Mouse (Mus musculus) heart, embryonic 16.5 days (tissue): ENCODE results near the gene Allc. TPM values are rescaled to one million over a fixed set of nuclear protein-coding genes. Genes with fewer than 3 reads are reported as not detected.

ENCODE experiments used
- ATAC-seq: fragments of 200-750 bp; cut with Nextera tagmentation; replicated peaks from 2 replicates; pipeline ENCODE4 v1.8.0; 2017; ENCODE audit warnings: moderate number of reproducible peaks; ENCODE audit not compliant: insufficient read depth, low FRiP score; ENCODE audit errors: extremely low read depth
- H3K27ac ChIP-seq: fragments of 300-500 bp; sonication (generic); 2 replicates; pipeline ENCODE4 v1.5.1; 2014; ENCODE audit warnings: mild to moderate bottlenecking, low read length, control low read depth, moderate library complexity
- H3K27me3 ChIP-seq: fragments of 300-500 bp; sonication (generic); 2 replicates; pipeline ENCODE4 v1.6.1; 2014; ENCODE audit warnings: low read length, mixed read lengths; ENCODE audit not compliant: control insufficient read depth, insufficient read depth
- H3K36me3 ChIP-seq: fragments of 300-500 bp; sonication (generic); 2 replicates; pipeline ENCODE4 v1.6.1; 2014; ENCODE audit not compliant: control insufficient read depth, insufficient read depth
- H3K4me1 ChIP-seq: fragments of 300-500 bp; sonication (generic); 2 replicates; pipeline ENCODE4 v1.6.1; 2014; ENCODE audit warnings: low read length, mixed read lengths; ENCODE audit not compliant: control insufficient read depth, insufficient read depth
- H3K4me2 ChIP-seq: fragments of 300-500 bp; sonication (generic); 2 replicates; pipeline ENCODE4 v1.6.1; 2014; ENCODE audit warnings: low read depth, mild to moderate bottlenecking, control low read depth, low read length
- H3K4me3 ChIP-seq: fragments of 300-500 bp; sonication (generic); 2 replicates; pipeline ENCODE4 v1.5.1; 2014; ENCODE audit warnings: mild to moderate bottlenecking, control low read depth, low read length
- H3K9ac ChIP-seq: fragments of 300-500 bp; sonication (generic); 2 replicates; pipeline ENCODE4 v1.6.1; 2014; ENCODE audit warnings: low read length, control low read depth
- H3K9me3 ChIP-seq: fragments of 300-500 bp; sonication (generic); replicated peaks from 2 replicates; pipeline ENCODE4 v1.6.1; 2016; ENCODE audit warnings: low read length; ENCODE audit not compliant: control insufficient read depth
- WGBS: fragments of 180-500 bp; shearing (Covaris S2); extraction: QIAGEN DNeasy Blood & Tissue Kit; methylation state at CpG from one replicate; pipeline ENCODE4 v1.1.7; 2014; 5-methylcytosine and 5-hydroxymethylcytosine counted together
- polyA plus RNA-seq: library from polyadenylated mRNA; unstranded; fragments of >200 nt; fragmentation: Nextera tagmentation; extraction: Ambion mirVana; gene quantifications from 2 replicates; pipeline ENCODE4 v1.2.1, GENCODE M21; 2015

Allc gene
- polyA plus RNA-seq, 1 experiment from 2014 or later, result not detected

GRCm38 (mm10) chr12:28617297-28617696 lies 35.0 kb upstream of the Allc start:
- H3K36me3 ChIP-seq, result no peaks in the 10 kb centered on the region
- H3K27me3 ChIP-seq, result peaks cover 3% of the 10 kb centered on the region; the same call in 1 of the 2 replicates
- H3K9ac ChIP-seq, result no peak overlapping the region
- no peaks in the 10 kb centered on the region for H3K9me3 ChIP-seq
- ATAC-seq, result no peak
- H3K4me3 ChIP-seq, result no peak overlapping the region
- no peak overlapping the region for H3K4me2 ChIP-seq
- peaks cover 8% of the 10 kb centered on the region for H3K4me1 ChIP-seq
- no peak overlapping the region for H3K27ac ChIP-seq
- WGBS, result 55% methylated on average over 4 of the region's 4 CpGs

GRCm38 (mm10) chr12:28614401-28614800 lies 32.1 kb upstream of the Allc start:
- H3K9me3 ChIP-seq, result no peaks in the 10 kb centered on the region
- no peaks in the 10 kb centered on the region for H3K27me3 ChIP-seq
- no peak for ATAC-seq
- no peak overlapping the region for H3K4me2 ChIP-seq
- WGBS, result 60% methylated on average over 7 of the region's 7 CpGs
- no peak overlapping the region for H3K27ac ChIP-seq
- no peaks in the 10 kb centered on the region for H3K4me1 ChIP-seq
- H3K4me3 ChIP-seq, result no peak overlapping the region
- H3K9ac ChIP-seq, result no peak overlapping the region
- no peaks in the 10 kb centered on the region for H3K36me3 ChIP-seq

GRCm38 (mm10) chr12:28612391-28612790 lies 30.1 kb upstream of the Allc start:
- H3K4me2 ChIP-seq, result no peak overlapping the region
- H3K36me3 ChIP-seq, result no peaks in the 10 kb centered on the region
- no peak overlapping the region for H3K4me3 ChIP-seq
- no peaks in the 10 kb centered on the region for H3K27me3 ChIP-seq
- no peaks in the 10 kb centered on the region for H3K9me3 ChIP-seq
- no peak overlapping the region for H3K9ac ChIP-seq
- H3K27ac ChIP-seq, result no peak overlapping the region
- H3K4me1 ChIP-seq, result 0 out of 2 replicates have a peak, but pooled peaks cover 3% of the 10 kb centered on the region
- 66% methylated on average over 6 of the region's 6 CpGs for WGBS
- ATAC-seq, result no peak

GRCm38 (mm10) chr12:28607546-28608305 lies 25.4 kb upstream of the Allc start:
- ATAC-seq, result peak; percentile 51; the same call in 1 of the 2 replicates
- H3K36me3 ChIP-seq, result no peaks in the 10 kb centered on the region
- no peak overlapping the region for H3K4me3 ChIP-seq
- H3K27ac ChIP-seq, result no peak overlapping the region
- no peaks in the 10 kb centered on the region for H3K27me3 ChIP-seq
- H3K9ac ChIP-seq, result no peak overlapping the region
- H3K4me2 ChIP-seq, result peak overlapping the region; percentile 25; the same call in 1 of the 2 replicates
- no peaks in the 10 kb centered on the region for H3K9me3 ChIP-seq
- H3K4me1 ChIP-seq, result 0 out of 2 replicates have a peak, but pooled peaks cover 4% of the 10 kb centered on the region
- 48% methylated on average over 17 of the region's 17 CpGs for WGBS

- Histone ChIP-seq H3K27me3 (no peaks in the 10 kb centered on the region), H3K4me1 (peaks cover 13% of the 10 kb centered on the region), H3K4me3 (no peak overlapping the region), H3K27ac (no peak overlapping the region), H3K9ac (no peak overlapping the region), H3K4me2 (no peak overlapping the region), H3K9me3 (no peaks in the 10 kb centered on the region), H3K36me3 (no peaks in the 10 kb centered on the region)
- WGBS, result 73% methylated on average over 1 of the region's 1 CpGs
- ATAC-seq, result no peak
Measured at GRCm38 (mm10) chr12:28603494-28603893, 21.2 kb upstream of the Allc start.

GRCm38 (mm10) chr12:28602259-28602658 lies 19.9 kb upstream of the Allc start:
- Histone ChIP-seq H3K4me1 (peaks cover 13% of the 10 kb centered on the region), H3K36me3 (no peaks in the 10 kb centered on the region), H3K27me3 (no peaks in the 10 kb centered on the region), H3K4me3 (no peak overlapping the region), H3K9me3 (no peaks in the 10 kb centered on the region), H3K27ac (peak overlapping the region; percentile 57; the same call in 1 of the 2 replicates), H3K9ac (no peak overlapping the region), H3K4me2 (no peak overlapping the region)
- WGBS, result 8% methylated on average over 4 of the region's 4 CpGs
- ATAC-seq, result peak; percentile 71

- Histone ChIP-seq H3K27me3 (no peaks in the 10 kb centered on the region), H3K9ac (no peak overlapping the region), H3K9me3 (no peaks in the 10 kb centered on the region), H3K4me1 (peaks cover 13% of the 10 kb centered on the region), H3K4me3 (no peak overlapping the region), H3K36me3 (no peaks in the 10 kb centered on the region), H3K4me2 (no peak overlapping the region), H3K27ac (no peak overlapping the region)
- no peak; the same call in 1 of the 2 replicates for ATAC-seq
- WGBS, result 39% methylated on average over 2 of the region's 2 CpGs
Measured at GRCm38 (mm10) chr12:28598526-28598991, 16.2 kb upstream of the Allc start.

GRCm38 (mm10) chr12:28598110-28598509 lies 15.8 kb upstream of the Allc start:
- 38% methylated on average over 3 of the region's 3 CpGs for WGBS
- Histone ChIP-seq H3K4me3 (no peak overlapping the region), H3K4me1 (peaks cover 13% of the 10 kb centered on the region)

GRCm38 (mm10) chr12:28597699-28598098 lies 15.4 kb upstream of the Allc start:
- 60% methylated on average over 9 of the region's 9 CpGs for WGBS
- no peak overlapping the region for H3K9ac ChIP-seq
- ATAC-seq, result no peak
- H3K4me1 ChIP-seq, result peaks cover 13% of the 10 kb centered on the region
- H3K27ac ChIP-seq, result no peak overlapping the region
- H3K27me3 ChIP-seq, result no peaks in the 10 kb centered on the region
- H3K4me2 ChIP-seq, result no peak overlapping the region
- no peaks in the 10 kb centered on the region for H3K9me3 ChIP-seq
- H3K36me3 ChIP-seq, result no peaks in the 10 kb centered on the region
- no peak overlapping the region for H3K4me3 ChIP-seq

More at GRCm38 (mm10) chr12:28598110-28598509, 15.8 kb upstream of the Allc start:
- Histone ChIP-seq H3K9ac (no peak overlapping the region), H3K36me3 (no peaks in the 10 kb centered on the region), H3K27ac (no peak overlapping the region), H3K27me3 (no peaks in the 10 kb centered on the region), H3K9me3 (no peaks in the 10 kb centered on the region), H3K4me2 (no peak overlapping the region)
- no peak for ATAC-seq
